Mouse (Mus musculus): ENCODE results near the gene Ube2o. TPM values are rescaled to one million over a fixed set of nuclear protein-coding genes. Genes with fewer than 3 reads are reported as not detected.

The Ube2o gene
- total and polyA plus RNA-seq, 2 experiments, result 2.0 to 7.3 TPM

- Histone ChIP-seq H3K4me1 (ENCODE audit: control insufficient read depth, insufficient read depth, low read length) (no peaks in the 10 kb centered on the region), H3K79me2 (ENCODE audit: control insufficient read depth, insufficient read depth, low read length) (no peaks in the 10 kb centered on the region), H3K27me3 (ENCODE audit: control insufficient read depth, insufficient read depth, low read length) (no peaks in the 10 kb centered on the region), H3K36me3 (ENCODE audit: control insufficient read depth, insufficient read depth, low read length) (peaks cover 14% of the 10 kb centered on the region; the same call in 1 of the 2 replicates), H3K9ac (ENCODE audit: low read depth, low read length) (no peak overlapping the region), H3K4me3 (ENCODE audit: insufficient read depth, low read depth, low read length) (no peak overlapping the region), H3K27ac (replicated peaks; ENCODE audit: insufficient read depth, low read depth, low read length) (no peak overlapping the region)
- no peak for DNase-seq (ENCODE audit: extremely low read depth, low read depth, low spot score)
- 95% methylated on average over 15 of the region's 15 CpGs for WGBS
- no peak for TF ChIP-seq CTCF (IDR thresholded peaks at IDR 0.05; ENCODE audit: low read depth, low read length)
- no peak for TF ChIP-seq POLR2A (IDR thresholded peaks at IDR 0.05; ENCODE audit: extremely low read depth, insufficient read depth, low read length)
Observed at GRCm38 (mm10) chr11:116599230-116599629, 18.0 kb upstream of the Ube2o start.

GRCm38 (mm10) chr11:116598193-116598592 is 16.9 kb upstream of the Ube2o start:
- TF ChIP-seq POLR2A (IDR thresholded peaks at IDR 0.05; ENCODE audit: extremely low read depth, insufficient read depth, low read length), result no peak
- TF ChIP-seq CTCF (IDR thresholded peaks at IDR 0.05; ENCODE audit: low read depth, low read length), result no peak
- no peaks in the 10 kb centered on the region for H3K79me2 ChIP-seq (ENCODE audit: control insufficient read depth, insufficient read depth, low read length)
- no peak overlapping the region for H3K9ac ChIP-seq (ENCODE audit: low read depth, low read length)
- H3K36me3 ChIP-seq (ENCODE audit: control insufficient read depth, insufficient read depth, low read length), result peaks cover 11% of the 10 kb centered on the region; the same call in 1 of the 2 replicates
- WGBS, result 92% methylated on average over 8 of the region's 8 CpGs
- no peak overlapping the region for H3K4me3 ChIP-seq (ENCODE audit: insufficient read depth, low read depth, low read length)
- no peaks in the 10 kb centered on the region for H3K27me3 ChIP-seq (ENCODE audit: control insufficient read depth, insufficient read depth, low read length)
- no peak for DNase-seq (ENCODE audit: extremely low read depth, low read depth, low spot score)
- no peaks in the 10 kb centered on the region for H3K4me1 ChIP-seq (ENCODE audit: control insufficient read depth, insufficient read depth, low read length)
- no peak overlapping the region for H3K27ac ChIP-seq (replicated peaks; ENCODE audit: insufficient read depth, low read depth, low read length)

- Histone ChIP-seq H3K36me3 (ENCODE audit: control insufficient read depth, insufficient read depth, low read length) (peaks cover 7% of the 10 kb centered on the region; the same call in 1 of the 2 replicates), H3K4me3 (ENCODE audit: insufficient read depth, low read depth, low read length) (no peak overlapping the region), H3K27me3 (ENCODE audit: control insufficient read depth, insufficient read depth, low read length) (no peaks in the 10 kb centered on the region), H3K4me1 (ENCODE audit: control insufficient read depth, insufficient read depth, low read length) (no peaks in the 10 kb centered on the region), H3K9ac (ENCODE audit: low read depth, low read length) (no peak overlapping the region), H3K79me2 (ENCODE audit: control insufficient read depth, insufficient read depth, low read length) (no peaks in the 10 kb centered on the region), H3K27ac (replicated peaks; ENCODE audit: insufficient read depth, low read depth, low read length) (no peak overlapping the region)
- TF ChIP-seq POLR2A (IDR thresholded peaks at IDR 0.05; ENCODE audit: extremely low read depth, insufficient read depth, low read length) (no peak), CTCF (IDR thresholded peaks at IDR 0.05; ENCODE audit: low read depth, low read length) (no peak)
- 91% methylated on average over 19 of the region's 19 CpGs for WGBS
- no peak for DNase-seq (ENCODE audit: extremely low read depth, low read depth, low spot score)
Observed at GRCm38 (mm10) chr11:116596766-116597165, 15.5 kb upstream of the Ube2o start.

GRCm38 (mm10) chr11:116593345-116593744 is 12.1 kb upstream of the Ube2o start:
- no peaks in the 10 kb centered on the region for H3K36me3 ChIP-seq (ENCODE audit: control insufficient read depth, insufficient read depth, low read length)
- TF ChIP-seq CTCF (IDR thresholded peaks at IDR 0.05; ENCODE audit: low read depth, low read length) (no peak), POLR2A (IDR thresholded peaks at IDR 0.05; ENCODE audit: extremely low read depth, insufficient read depth, low read length) (no peak)
- no peak overlapping the region for H3K9ac ChIP-seq (ENCODE audit: low read depth, low read length)
- DNase-seq (ENCODE audit: extremely low read depth, low read depth, low spot score), result no peak
- no peaks in the 10 kb centered on the region for H3K4me1 ChIP-seq (ENCODE audit: control insufficient read depth, insufficient read depth, low read length)
- no peaks in the 10 kb centered on the region for H3K27me3 ChIP-seq (ENCODE audit: control insufficient read depth, insufficient read depth, low read length)
- no peaks in the 10 kb centered on the region for H3K79me2 ChIP-seq (ENCODE audit: control insufficient read depth, insufficient read depth, low read length)
- WGBS, result 94% methylated on average over 4 of the region's 4 CpGs
- no peak overlapping the region for H3K27ac ChIP-seq (replicated peaks; ENCODE audit: insufficient read depth, low read depth, low read length)
- no peak overlapping the region for H3K4me3 ChIP-seq (ENCODE audit: insufficient read depth, low read depth, low read length)

- no peak overlapping the region for H3K9ac ChIP-seq (ENCODE audit: low read depth, low read length)
- no peaks in the 10 kb centered on the region for H3K36me3 ChIP-seq (ENCODE audit: control insufficient read depth, insufficient read depth, low read length)
- H3K79me2 ChIP-seq (ENCODE audit: control insufficient read depth, insufficient read depth, low read length), result no peaks in the 10 kb centered on the region
- no peak overlapping the region for H3K27ac ChIP-seq (replicated peaks; ENCODE audit: insufficient read depth, low read depth, low read length)
- no peak overlapping the region for H3K4me3 ChIP-seq (ENCODE audit: insufficient read depth, low read depth, low read length)
- H3K27me3 ChIP-seq (ENCODE audit: control insufficient read depth, insufficient read depth, low read length), result no peaks in the 10 kb centered on the region
- DNase-seq (ENCODE audit: extremely low read depth, low read depth, low spot score), result peak; percentile 79
- TF ChIP-seq POLR2A (IDR thresholded peaks at IDR 0.05; ENCODE audit: extremely low read depth, insufficient read depth, low read length) (no peak), CTCF (IDR thresholded peaks at IDR 0.05; ENCODE audit: low read depth, low read length) (peak; percentile 100)
- no peaks in the 10 kb centered on the region for H3K4me1 ChIP-seq (ENCODE audit: control insufficient read depth, insufficient read depth, low read length)
Observed at GRCm38 (mm10) chr11:116592428-116592827, 11.2 kb upstream of the Ube2o start.

GRCm38 (mm10) chr11:116591621-116592020 is 10.4 kb upstream of the Ube2o start:
- no peak for DNase-seq (ENCODE audit: extremely low read depth, low read depth, low spot score)
- Histone ChIP-seq H3K4me1 (ENCODE audit: control insufficient read depth, insufficient read depth, low read length) (no peaks in the 10 kb centered on the region), H3K9ac (ENCODE audit: low read depth, low read length) (no peak overlapping the region), H3K36me3 (ENCODE audit: control insufficient read depth, insufficient read depth, low read length) (no peaks in the 10 kb centered on the region), H3K79me2 (ENCODE audit: control insufficient read depth, insufficient read depth, low read length) (no peaks in the 10 kb centered on the region), H3K4me3 (ENCODE audit: insufficient read depth, low read depth, low read length) (no peak overlapping the region), H3K27ac (replicated peaks; ENCODE audit: insufficient read depth, low read depth, low read length) (no peak overlapping the region), H3K27me3 (ENCODE audit: control insufficient read depth, insufficient read depth, low read length) (no peaks in the 10 kb centered on the region)
- 53% methylated on average over 4 of the region's 4 CpGs for WGBS
- TF ChIP-seq CTCF (IDR thresholded peaks at IDR 0.05; ENCODE audit: low read depth, low read length), result no peak
- TF ChIP-seq POLR2A (IDR thresholded peaks at IDR 0.05; ENCODE audit: extremely low read depth, insufficient read depth, low read length), result no peak

Measured in liver, adult 2 months (tissue).